Mouse (Mus musculus) MN1 (cell line): ENCODE data around the gene Ppp2r5d.
A peak's percentile ranks its signal among the peaks of the same experiment; 100 is the strongest.

Experiments used
- DNase-seq: peaks from one replicate; pipeline ENCODE4 v3.0.0-alpha.2; 2016; ENCODE audit warnings: low spot score

Gene Ppp2r5d

DNA sequence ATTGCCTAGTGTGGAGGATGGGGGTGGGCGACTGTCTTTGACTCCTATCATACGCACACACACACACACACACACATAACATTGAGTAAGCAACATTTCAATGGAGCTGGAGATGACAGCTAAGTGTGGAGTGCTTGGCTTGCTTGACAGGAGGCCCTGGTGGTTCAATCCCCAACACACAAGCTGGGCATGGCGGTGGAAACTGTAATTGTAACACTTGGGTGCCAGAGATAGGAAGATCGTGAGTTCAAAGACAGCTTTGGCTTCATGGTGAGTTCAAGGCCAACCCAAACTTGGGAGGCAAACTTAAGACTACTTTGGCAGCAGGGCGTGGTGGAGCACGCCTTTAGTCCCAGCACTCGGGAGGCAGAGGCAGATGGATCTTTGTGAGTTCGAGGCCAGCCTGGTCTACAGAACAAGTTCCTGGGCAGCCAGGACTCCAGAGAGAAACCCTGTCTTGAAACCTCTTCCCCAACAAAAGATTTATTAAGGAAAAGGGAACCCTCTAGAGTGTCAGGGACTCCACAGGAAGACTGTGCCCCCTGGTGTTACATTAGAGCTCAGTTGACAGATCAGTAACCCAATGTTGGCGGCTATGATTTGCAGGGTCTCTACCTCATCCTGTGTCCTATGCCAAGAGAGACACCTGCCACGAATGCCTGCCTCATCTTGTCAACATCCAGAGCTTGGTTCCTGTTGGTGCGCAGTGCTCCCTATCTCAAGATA lies 10.0 kb upstream of the Ppp2r5d start:
- no peak for DNase-seq

DNA sequence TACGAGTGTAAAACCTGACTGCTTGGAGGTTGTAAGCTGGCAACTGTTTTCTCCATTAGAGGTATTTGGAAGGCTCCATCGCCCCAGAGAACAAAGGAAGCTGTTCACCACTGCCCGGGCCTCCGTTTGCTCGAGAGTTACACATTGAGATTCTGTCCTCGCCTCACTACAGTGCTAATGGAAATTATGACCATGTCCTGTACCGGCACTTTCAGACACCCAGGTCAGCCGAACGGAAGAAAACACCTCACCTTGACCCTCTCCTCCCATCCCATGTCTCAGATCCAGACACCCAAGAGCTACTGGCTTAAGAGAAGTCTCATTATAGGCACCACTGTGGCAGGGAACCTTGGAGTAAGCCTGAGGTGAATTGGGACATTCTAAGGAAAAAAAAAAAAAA lies 8.9 kb upstream of the Ppp2r5d start:
- DNase-seq: no peak

DNA sequence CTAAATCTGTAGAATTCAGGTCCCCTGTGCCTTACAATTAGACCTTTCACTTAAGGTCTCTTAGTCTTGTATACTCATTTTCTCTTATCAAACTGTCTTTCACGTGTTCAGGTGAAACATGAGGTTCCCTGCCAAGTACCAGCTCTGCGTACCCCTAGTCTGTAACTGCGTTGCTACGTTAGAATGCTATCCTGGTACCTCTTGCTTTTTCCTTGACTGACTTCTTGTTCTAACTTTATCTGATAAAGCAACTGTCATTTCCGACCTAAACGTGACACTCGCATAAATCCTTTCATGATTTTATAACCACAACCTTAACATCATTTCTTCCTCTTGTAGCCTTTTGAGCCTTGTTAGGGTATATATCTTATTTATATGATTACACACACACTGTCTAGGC lies 7.5 kb upstream of the Ppp2r5d start:
- no peak for DNase-seq

DNA sequence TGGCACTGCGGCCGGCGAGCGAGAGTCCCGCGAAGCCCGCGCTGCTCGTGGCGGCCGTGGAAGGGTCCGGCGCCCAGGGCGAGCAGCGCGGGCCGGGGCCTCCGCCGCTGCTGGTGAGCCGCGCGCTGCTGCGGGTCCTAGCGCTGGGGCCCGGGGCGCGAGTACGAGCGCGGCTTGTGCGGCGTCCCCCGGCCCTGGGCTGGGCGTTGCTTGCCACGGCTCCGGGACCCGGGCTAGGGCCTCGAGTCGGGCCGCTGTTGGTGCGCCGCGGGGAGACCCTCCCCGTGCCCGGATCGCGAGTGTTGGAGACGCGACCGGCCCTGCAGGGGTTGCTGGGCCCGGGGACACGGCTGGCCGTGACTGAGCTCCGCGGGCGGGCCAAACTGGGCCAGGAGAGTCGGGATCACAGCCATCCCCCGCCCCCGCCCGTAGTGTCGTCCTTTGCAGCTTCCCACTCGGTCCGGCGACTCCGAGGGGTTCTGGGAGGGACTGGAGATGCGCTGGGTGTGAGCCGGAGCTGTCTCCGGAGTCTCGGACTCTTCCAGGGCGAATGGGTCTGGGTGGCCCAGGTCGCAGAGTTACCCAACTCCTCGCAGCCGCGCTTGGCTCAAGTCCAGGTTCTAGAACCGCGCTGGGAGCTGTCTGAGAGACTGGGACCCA lies 6.8 kb upstream of the Ppp2r5d start:
- peak; percentile 69 for DNase-seq

DNA sequence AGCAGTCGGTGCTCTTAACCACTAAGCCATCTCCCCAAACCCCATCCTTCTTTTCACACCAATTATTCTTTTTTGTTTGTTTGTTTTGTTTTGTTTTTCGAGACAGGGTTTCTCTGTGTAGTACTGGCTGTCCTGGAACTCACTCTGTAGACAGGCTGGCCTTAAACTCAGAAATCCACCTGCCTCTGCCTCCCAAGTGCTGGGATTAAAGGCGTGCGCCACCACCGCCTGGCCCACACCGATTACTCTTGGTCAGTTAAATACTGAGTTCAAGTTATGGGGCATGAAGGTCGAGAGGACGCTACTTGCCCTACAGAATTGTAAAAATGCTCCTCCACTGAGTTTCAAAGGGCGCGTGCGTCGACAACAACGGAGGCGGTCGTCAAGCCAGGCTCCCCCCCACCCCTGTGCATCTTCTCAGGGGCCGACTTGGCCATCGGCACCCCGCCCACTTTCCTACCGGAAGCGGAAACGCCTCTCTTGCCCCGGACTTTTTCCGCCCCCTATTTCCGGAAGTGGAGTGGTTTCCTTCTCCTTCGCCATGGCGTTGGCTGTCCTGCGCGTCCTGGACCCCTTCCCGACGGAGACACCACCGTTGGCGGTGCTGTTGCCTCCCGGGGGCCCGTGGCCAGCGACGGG lies 6.2 kb upstream of the Ppp2r5d start, which contains the start of gene Pex6:
Gene Pex6 (plus strand): TSS at position 505 of the 639 bp plus-strand sequence.
- peak; percentile 95 for DNase-seq

DNA sequence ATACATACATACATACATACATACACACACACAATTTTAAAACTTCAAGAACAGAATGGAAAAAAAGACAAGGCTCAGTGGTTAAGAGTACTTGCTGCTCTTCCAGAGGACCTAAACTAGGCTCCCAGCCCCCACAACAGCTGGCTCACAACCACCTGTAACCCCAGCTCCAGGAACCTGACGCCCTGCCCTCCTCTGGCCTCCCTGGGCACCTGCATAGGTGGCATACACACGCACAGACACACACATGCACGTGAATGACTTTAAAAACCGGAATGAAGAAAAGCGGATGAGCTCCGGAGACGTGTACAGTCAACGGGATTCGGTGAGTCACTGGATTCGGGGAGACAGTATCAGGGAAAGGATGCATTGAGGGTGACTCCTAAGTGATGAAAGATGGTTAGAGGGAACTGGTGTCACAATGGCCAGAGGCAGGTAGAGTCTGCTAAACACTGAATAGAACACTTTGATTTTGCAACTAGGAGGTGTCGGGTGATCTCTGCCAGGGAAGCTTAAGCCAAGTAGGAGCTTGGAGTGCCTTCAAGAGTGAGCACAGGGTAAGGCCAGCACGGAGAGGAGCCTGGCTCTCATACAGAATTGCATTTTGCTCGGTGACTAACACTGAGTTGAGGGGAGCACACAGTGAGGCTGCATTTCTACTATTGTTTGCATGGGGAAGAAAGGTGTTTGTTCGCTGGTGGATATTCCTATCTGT lies 1.6 kb upstream of the Ppp2r5d start:
- DNase-seq: no peak

DNA sequence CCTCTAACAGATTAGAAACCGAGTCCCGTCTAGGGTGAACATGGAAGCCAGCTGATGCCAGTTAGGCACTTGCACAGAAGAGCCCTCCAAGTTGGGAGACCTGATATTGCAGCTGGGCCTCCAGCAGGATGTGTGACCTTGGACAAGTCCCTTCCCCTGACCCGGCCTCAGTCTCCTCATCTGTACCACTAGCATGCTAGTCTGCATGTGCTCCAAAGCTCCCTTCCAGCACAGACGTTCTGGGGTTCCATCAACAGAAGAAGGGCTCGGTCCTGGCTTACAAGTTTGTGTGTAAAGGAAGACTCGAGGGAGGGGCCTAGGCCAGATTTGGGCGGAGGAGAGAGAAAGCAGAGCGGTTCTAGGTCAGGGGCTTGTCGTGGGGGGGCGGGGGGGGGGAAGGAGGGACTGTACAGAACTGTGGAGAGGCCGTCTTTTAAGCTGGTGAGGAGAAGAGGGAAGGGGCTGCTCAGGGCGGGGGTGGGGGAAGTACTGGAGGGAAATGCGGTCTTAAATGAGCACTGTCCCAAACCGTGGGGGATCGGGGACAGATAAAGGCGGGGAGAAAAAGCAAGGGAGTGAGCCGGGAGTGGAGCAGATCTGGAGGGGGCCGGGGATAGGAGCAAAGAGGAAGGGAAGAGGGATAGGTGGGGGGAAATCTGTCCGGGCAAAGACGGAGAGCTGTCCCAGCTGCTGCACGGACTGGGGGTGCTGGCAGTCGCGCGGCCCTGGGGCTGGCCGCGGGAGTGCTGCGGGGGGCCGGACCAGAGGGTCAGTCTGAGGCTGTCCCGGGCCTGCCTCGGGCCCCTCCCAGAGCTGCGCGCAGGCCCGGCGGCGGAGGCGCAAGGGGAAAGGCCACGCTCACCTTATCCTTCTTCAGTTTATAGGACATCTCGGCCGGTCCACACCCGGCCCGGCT lies 682 bp downstream of the Ppp2r5d start:
- DNase-seq: peak; percentile 32

DNA sequence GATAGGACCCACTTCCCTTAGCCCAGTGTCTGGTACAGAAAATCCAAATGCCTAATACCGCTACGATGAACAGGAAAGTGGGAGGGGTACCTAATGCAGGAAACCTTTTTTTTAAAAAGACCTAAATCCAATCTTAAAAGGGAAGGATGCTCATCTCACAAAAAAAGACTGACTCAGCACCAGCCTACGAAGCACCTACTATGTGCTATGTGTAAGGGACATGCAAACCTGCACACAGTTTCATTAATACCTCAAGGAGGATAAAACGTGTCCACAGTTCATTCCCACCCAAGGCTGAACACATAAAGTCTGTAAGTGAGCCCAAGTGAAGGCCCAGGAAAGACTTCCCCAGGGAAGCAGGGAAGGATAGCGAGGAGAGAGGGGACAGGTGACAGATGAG lies 2.4 kb downstream of the Ppp2r5d start:
- no peak for DNase-seq

DNA sequence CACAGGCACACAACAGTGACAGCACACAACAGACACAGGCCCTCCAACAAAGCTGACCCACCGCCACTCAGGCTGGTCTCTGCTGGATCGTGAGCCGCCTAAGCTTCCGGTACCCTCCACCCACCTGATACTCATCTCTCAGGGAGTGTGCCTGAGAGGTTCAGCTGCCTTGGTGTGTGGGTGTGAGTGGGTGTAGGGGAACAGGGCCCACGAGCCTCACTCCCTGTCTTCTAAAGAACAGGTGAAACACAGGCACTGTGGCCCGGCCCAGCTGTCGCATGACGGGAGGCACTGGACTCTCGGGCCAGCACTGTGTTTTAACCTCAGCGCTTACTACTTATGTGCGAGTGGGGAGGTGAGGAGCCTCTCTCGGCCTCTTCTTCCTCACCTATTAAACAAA lies 2.8 kb downstream of the Ppp2r5d start:
- no peak for DNase-seq

DNA sequence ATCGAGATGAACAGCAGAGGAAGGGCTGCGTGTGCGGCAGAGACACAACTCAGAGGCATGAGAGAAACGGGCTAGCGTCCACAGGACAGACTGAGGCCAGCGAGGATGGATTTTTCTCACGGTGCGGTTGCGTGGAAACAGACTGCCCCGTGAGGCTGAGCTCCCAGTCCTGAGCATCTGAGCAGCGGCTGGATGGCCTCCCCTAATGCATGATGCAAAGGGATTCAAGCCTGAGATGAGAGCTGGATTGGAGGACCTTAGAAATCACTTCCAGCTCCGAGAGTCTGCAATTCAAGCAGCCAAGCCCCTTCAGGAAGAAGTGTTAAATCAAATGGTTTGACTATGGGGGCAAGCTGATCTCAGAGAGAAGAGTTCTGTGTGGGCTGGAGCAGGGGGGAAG lies 3.4 kb downstream of the Ppp2r5d start:
- DNase-seq: no peak

DNA sequence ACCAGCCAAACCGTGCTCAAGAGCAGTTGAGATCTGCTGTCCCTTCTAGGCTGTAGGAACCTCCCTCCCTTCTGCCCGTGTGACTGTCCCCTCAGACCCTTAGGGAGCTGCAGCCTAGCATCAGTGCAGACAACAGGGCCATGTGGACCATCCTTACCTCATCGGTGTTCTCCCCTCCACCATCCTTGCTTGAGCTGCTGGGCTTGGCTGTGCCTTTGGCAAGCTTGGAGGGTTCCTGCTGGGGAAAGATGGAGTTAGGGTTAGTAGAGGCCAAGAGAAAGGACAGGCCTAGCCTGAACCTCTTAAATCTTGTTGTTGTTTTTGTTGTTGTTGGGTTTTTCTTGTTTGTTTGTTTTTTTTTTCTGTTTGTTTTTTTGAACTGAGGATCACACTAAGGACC lies 5.0 kb downstream of the Ppp2r5d start:
- DNase-seq: no peak

DNA sequence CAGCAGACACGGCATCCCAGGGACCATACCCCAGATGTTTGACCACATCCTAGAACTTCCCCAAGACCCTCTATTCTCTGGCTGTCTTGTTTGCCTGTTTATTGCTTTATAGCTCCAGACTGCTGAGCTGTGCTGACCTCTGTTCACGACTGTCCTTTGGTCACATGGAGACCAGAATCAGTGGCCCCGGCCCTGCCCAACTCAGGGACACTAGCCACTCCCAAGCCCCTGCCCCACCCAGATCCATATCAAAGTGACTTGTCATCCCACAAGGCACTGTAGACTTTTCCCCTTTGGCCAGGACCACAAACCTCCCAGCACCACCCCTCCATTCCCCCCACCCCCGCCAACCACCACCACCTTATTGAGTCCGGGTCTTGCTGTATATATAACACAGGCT lies 5.7 kb downstream of the Ppp2r5d start:
- DNase-seq: no peak

DNA sequence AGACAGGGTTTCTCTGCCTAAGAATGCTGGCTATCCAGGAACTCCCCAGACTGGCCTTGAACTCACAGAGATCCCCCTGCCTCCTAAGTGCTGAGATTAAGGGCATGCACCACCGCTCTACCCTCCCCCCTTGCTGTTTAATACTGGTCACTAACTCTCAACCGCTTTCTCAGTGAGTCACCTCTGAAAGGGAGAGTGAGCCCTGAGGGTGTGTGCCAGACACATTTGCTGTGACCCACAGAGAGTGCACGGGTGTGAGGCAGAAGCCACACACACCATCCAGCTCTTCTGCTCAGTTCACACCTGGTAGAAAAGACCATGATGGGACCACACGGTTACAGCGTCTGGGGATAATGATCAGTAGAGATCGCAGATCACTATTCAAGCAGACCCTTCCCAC lies 6.4 kb downstream of the Ppp2r5d start:
- DNase-seq: no peak

DNA sequence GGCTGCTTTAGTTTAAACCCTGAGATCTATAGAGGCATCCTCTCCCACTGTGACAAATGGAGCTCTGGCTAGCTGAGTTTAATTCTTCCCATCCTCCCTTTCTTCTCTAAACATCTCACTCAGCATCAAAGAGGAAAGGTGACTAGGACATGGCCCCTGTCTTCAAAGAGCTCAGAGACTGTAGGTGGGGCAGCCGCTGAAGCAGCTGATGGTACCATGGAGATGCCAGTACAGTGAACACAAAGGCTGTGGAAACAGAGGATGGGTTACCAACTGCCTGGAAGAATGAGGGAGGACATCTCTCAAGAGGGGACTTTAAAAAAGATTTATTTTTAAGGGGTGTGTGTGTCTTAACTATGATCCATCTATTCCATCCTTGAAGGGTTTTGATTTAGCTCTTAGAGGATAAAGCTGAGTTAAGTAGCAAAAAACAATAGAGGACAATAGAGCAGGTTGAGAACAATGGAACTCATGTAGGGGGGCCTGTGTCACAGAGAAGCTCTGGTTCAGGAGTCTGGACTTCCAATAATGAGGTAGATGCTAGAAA lies 10.3 kb downstream of the Ppp2r5d start:
- no peak for DNase-seq

DNA sequence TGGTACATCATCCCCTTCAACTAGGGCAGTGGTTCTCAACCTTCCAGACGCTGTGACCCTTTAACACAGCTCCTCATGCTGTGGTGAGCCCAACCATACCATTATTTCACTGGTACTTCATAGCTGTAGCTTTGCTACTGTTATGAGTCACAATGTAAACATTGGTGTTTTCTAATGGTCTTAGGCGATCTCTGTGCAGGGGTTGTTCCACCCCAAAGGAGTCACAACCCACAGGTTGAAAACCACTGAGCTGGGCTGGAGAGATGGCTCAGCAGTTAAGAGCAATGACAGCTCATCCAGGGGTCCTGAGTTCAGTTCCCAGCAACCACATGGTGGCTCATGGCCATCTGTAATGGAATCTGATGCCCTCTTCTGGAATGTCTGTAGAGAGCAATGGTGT lies 13.5 kb downstream of the Ppp2r5d start:
- no peak for DNase-seq

DNA sequence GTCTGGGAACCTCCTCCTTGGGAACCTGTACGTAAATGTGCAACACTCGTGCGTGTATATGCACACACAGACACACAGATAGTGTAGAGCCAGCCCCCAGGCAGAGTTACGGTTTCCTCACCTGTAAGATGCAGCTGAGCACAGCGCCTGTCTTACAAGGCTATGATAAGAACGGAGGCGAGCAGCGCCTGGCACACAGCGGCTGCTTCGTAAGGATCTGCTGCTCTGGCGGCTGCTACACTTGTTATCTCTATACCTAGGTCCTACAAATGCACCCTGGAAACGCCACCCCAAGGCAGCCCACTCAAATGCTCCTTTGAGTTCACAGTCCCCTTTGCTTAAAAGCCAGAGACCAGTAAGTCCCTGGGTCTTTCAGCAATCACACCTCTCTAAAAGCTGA lies 14.2 kb downstream of the Ppp2r5d start:
- DNase-seq: no peak

DNA sequence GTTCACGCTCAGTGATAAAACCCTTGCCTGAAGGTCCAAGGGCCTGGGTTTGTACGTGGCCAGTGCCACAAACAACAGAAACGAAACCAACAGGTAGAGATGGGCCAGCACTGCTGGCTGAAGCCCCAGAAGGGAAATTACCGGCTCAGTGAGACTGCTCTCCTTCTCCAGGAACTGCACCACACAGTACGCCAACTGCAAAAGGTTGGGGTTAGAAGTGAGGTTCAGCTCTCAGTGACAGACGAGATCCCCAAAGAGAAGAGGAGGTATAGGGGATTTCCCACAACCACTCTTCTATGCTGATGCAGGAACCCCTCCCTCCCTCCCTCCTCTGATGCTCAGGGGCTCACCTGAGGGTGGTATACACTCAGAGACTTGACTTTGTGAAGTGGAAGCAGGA lies 19.0 kb downstream of the Ppp2r5d start:
- no peak for DNase-seq

DNA sequence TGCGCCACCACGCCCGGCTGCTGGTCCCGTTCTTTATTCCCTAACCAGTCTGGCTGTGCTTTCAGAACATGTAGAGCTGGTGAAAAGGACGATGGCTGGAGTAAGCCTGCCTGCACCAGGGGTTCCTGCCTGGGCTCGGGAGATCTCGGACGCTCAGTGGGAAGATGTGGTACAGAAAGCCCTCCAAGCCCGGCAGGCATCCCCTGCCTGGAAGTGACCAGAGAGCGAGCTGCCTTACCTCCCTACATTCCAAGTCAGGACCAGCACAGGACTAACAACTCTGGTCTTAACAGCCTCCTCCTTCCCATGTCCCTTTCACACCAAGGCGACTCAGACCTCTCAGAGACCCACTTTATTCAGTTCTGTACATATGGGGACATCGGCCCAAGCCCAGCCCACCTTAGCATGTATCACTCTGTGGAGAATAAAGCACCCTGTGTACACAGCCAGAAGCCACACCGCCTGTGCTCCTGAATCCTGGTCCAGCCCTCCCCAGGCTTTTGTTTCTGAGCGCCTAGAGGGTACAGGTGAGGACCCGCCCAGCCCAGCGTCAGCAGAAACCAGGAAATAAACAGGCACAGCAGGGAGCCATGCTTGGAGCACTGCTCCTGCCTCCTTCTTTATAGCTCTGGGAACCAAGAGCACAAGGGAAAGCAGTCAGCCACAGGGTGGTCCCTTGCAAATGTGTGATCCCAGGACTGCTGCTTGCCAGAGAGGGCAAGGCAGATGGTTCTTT lies 22.1 kb downstream of the Ppp2r5d start:
- no peak for DNase-seq

DNA sequence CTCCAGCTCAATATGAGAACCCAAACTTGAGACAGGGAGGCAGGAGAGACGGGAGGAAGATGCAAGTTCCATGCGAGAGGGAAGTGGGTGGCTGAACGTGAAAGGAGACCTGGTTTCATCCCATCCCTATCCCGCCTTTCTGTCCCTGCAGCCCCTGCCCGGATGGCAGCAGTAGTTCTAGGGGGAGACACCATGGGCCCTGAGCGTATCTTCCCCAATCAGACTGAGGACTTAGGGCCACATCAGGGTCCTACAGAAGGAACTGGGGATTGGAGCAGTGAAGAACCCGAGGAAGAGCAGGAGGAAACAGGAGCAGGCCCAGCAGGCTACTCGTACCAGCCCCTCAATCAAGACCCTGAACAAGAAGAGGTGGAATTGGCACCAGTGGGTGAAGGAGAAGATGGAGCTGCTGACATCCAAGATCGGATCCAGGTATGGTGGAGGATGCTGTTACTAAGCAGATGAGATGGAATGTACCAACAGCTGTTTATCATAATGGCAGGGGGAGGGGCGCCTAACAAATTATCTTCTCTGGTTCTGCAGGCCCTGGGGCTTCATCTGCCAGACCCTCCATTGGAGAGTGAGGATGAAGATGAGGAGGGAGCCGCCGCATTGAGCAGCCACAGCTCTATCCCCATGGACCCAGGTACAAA lies 23.3 kb downstream of the Ppp2r5d start:
- no peak for DNase-seq

DNA sequence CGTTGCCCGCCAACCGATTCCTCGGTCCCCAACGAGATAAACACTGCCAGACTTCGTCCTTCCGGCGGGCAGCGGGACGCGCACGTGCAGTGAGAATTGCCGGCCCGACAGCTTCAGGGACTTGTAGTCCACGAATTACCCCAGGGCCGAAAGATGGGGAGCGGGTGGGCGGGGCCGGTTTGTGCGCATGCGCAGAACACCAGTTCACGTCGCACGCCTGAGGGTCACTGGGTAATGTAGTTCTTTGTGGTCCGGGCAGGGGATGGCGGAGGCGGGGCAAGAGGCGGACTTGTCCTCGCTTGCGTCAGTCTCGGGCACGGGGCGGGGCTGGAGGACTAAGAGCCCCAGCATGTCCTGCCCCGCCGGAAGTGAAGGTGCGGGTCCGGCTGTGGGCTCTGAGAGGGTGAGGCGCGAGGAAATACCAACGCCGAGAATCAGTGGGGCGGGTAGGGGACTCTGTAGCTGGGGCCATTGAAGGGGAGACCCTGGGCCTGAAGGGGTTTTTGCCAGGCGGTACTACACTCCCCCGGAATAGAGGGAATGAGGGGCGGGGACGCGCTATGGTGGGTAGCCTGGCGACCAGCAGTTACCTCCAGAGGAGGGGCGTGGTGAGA lies 24.0 kb downstream of the Ppp2r5d start, which contains the start of gene Klhdc3:
Gene Klhdc3 (minus strand): TSS at position 155 of the 614 bp plus-strand sequence.
- DNase-seq: peak; percentile 99
